Mouse (Mus musculus) olfactory bulb, adult 2 months (tissue): ENCODE data around the gene Tcea3. TPM values are rescaled to one million over a fixed set of nuclear protein-coding genes. Genes with fewer than 3 reads are reported as not detected.

Experiments
- H3K27ac ChIP-seq: fragments of 200-500 bp; 2 replicates; pipeline ENCODE4 v1.5.1; 2012; ENCODE audit warnings: low read depth, low read length; ENCODE audit not compliant: insufficient read depth
- H3K4me1 ChIP-seq: fragments of 200-500 bp; 2 replicates; pipeline ENCODE4 v1.6.1; 2012; ENCODE audit warnings: low read length; ENCODE audit not compliant: control insufficient read depth, insufficient read depth
- H3K4me3 ChIP-seq: fragments of 200-500 bp; 2 replicates; pipeline ENCODE4 v1.5.1; 2012; ENCODE audit warnings: mild to moderate bottlenecking, low read depth, low read length, moderate library complexity; ENCODE audit not compliant: insufficient read depth
- CTCF ChIP-seq: fragments of 200-500 bp; IDR thresholded peaks from 2 replicates; pipeline ENCODE4 v1.5.1; 2012; ENCODE audit warnings: low read depth, mild to moderate bottlenecking, low read length, moderate library complexity; ENCODE audit not compliant: insufficient read depth
- POLR2A ChIP-seq: fragments of 200-500 bp; IDR thresholded peaks from 2 replicates; pipeline ENCODE4 v1.6.1; 2012; ENCODE audit warnings: mild to moderate bottlenecking, low read depth, low read length, moderate library complexity; ENCODE audit not compliant: insufficient read depth
- WGBS: fragments of 180-500 bp; shearing (Covaris S2); methylation state at CpG from one replicate; pipeline ENCODE4 v1.1.7; 2018; 5-methylcytosine and 5-hydroxymethylcytosine counted together
- polyA plus RNA-seq: library from polyadenylated mRNA; stranded (reverse); fragments of >200 nt; gene quantifications from 2 replicates; pipeline ENCODE4 v1.2.4, GENCODE M21; 2012; ENCODE audit warnings: low replicate concordance; ENCODE audit not compliant: missing spikeins, insufficient read depth, insufficient read length

The Tcea3 gene
- polyA plus RNA-seq, 1 experiment: not detected

DNA sequence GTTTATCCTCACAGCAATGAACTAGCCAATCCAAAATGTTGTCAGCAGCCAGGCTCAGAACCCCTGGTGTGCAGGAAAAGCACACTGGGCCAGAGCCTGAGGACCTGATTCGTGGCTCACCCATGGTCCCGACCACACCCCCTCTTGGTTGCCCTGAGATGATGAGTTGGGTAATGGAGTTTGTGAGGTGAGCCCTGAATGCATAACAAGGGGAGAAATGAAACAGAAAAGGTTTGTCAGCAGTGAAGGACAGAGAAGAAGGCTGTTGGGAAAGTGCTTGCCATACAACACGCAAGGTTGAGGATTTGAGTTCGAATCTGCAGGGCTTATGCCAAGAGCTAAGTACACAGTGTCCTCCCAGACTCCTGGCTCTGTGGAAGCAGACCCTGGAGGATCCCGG, 1.8 kb upstream of the Tcea3 start:
- TF ChIP-seq POLR2A: no peak
- TF ChIP-seq CTCF: no peak
- Histone ChIP-seq H3K27ac (no peak overlapping the region), H3K4me3 (no peak overlapping the region), H3K4me1 (peaks cover 20% of the 10 kb centered on the region)
- 50% methylated on average over 5 of the region's 5 CpGs for WGBS

DNA sequence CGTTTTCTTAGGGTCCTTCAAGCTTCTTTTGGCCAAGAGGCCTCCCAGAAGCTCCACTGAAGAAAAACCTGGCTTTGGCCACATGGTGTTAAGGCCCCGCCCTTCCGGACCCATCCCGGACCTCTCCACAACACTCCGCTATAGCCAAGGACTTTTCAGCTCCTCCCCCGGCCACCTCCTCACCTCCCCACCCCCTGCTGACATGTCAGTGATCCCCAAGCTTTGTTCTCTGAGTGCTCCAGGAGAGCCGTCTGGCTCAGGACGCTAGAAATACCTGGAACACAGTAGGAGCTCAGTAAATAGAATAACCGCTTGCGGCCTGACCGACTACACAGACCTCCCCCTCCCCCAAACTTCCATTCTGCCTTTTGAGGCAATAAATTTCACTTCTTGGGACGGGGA, 960 bp upstream of the Tcea3 start:
- no peak for TF ChIP-seq POLR2A
- no peak for TF ChIP-seq CTCF
- H3K4me3 ChIP-seq: no peak overlapping the region
- peaks cover 20% of the 10 kb centered on the region for H3K4me1 ChIP-seq
- 12% methylated on average over 12 of the region's 12 CpGs for WGBS
- no peak overlapping the region for H3K27ac ChIP-seq

DNA sequence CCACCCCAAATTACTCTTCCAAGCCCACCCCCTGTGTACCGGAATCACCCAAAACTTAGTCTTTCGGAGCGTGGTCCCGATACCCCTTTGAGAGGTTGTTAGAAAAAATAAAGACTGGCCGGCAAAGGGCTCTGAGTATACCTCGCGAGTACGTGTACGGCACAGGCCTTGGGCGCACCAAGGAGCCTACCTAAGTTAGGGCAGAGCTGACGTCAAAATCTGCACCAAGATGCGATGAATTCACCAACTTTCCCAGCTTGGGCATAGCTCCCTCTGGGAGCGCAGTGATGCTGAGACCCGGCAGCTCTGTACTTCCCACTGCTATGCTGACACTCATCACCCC, 172 bp upstream of the Tcea3 start:
- WGBS: 5% methylated on average over 14 of the region's 14 CpGs
- TF ChIP-seq POLR2A: no peak
- no peak for TF ChIP-seq CTCF

DNA sequence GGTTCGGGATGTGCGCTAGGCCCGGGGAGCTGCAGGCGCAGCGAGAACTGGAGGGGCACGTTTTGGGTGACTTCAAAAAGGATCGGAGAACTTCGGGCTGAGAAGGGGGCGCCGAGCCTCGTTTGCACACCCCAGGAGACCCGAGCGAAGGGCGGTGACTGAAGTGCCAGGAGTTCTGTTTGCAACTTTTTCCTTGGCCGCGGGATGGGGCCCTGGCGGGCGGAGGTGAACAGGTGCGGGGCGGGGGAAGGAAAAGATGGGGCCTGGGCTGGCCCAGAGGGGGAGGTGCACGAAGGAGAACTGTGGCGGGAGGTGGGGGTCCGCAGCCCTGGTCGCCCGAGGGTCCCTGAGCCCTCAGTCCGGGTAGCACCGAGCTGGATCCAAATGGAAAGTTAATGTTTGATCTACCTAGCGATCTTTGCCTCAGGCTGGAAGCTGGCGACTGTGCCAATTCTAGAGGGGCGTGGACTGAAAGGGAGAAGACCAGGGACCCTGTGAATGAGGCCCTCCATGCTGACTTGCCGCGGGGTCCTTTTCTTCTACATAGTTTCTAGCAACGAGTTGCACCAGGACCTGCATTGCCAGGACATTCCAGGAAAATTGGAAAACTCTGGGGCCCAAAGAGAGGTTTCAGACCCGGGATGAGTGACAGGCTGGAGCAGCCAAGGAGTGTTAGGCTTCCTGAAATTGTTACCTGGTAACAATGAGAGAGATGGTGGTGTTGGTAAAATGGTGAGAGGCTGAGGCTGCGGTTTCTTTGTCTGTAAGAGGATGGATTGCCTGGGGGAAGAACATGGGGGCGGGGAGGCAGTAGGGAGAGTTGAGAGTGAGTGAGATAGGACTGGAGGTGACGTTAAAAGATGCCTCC, 1.2 kb downstream of the Tcea3 start:
- no peak for TF ChIP-seq POLR2A
- no peak for TF ChIP-seq CTCF
- H3K4me3 ChIP-seq: 0 out of 2 replicates have a peak overlapping the region, but pooled peaks have one; percentile 17
- H3K4me1 ChIP-seq: peaks cover 20% of the 10 kb centered on the region
- 5% methylated on average over 37 of the region's 37 CpGs for WGBS
- H3K27ac ChIP-seq: no peak overlapping the region

More for the DNA sequence above, 172 bp upstream of the Tcea3 start:
- no peak overlapping the region for H3K27ac ChIP-seq
- peaks cover 20% of the 10 kb centered on the region for H3K4me1 ChIP-seq
- peak overlapping the region; percentile 17; the same call in 1 of the 2 replicates for H3K4me3 ChIP-seq

DNA sequence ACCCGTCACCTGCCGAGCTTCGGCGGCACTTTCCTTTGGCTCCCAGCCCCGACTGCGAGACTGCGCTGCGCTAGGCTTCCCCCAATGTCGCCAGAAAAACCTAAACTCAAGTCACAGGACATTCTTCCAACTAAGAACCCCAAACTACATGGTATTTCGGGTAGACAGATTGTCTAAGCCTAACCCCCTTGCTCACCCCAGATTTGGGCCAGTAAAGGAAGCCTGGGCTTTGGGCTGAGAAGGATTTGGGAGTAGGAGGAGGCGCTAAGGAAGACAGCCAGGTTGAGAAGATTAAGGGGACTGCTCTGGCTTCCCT, 1.8 kb downstream of the Tcea3 start:
- Histone ChIP-seq H3K4me3 (no peak overlapping the region), H3K27ac (no peak overlapping the region), H3K4me1 (peaks cover 20% of the 10 kb centered on the region)
- TF ChIP-seq CTCF (no peak), POLR2A (no peak)
- WGBS: 35% methylated on average over 11 of the region's 11 CpGs

DNA sequence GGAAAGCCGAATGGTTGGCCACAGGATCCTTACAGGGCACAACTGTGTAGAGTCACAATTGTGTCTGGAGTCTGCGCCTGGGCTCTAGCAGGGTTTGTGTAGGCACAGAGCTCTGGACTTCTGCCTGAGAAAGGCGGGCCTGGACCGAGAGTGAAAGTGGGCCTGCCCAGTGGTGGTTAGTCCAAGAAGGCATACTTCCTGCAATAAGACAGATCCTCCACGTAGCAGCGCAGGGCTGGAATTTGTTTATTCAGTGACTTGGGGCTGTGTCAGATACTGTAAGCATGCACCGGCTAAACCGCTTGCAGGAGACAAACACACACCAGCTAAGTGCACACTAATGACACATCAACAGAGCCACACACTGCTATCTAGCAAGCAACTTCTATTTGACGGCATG, 2.3 kb downstream of the Tcea3 start:
- Histone ChIP-seq H3K4me3 (no peak overlapping the region), H3K4me1 (peaks cover 20% of the 10 kb centered on the region), H3K27ac (no peak overlapping the region)
- WGBS: 46% methylated on average over 9 of the region's 9 CpGs
- TF ChIP-seq POLR2A (no peak), CTCF (no peak)

DNA sequence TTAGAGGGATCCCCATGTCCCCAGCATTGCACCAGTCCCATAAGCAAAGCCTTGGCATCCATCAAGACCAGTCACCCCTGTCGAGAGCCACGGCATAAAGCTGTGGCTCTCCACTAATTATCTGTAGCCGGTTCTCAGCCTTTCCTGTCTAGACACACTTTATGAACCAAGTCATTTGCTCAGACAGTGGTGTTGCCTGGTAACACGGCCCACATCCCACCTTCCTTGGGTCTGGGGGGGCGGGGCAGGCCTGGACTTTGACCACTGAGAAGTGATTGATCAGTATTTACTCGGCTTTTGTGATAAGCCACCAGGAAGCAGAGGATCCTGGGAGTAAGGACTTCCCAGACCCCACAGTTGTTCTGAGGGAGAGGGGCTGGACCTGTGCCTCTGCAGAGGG, 8.4 kb downstream of the Tcea3 start:
- TF ChIP-seq POLR2A: no peak
- no peak for TF ChIP-seq CTCF
- WGBS: 72% methylated on average over 6 of the region's 6 CpGs
- Histone ChIP-seq H3K4me1 (peaks cover 4% of the 10 kb centered on the region; the same call in 1 of the 2 replicates), H3K4me3 (no peak overlapping the region), H3K27ac (no peak overlapping the region)

DNA sequence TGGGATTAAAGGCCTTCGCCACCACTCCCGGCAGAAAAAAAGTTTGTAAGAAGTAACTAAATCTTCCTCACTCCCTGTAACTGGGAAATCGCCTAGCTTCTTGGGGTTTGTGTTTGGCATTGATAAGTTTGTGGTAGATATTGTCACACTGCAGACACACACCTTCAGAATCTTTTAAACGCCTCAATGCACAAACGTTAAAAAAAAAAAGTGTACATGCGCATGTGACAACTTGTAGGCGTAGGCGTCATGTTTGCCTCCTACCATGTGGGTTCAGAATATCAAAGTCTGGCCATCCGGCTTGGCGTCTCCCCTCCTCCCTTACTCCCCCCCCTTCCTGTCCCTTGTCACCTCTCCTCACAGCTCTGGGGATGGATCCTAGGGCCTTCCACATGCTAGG, 9.2 kb downstream of the Tcea3 start:
- H3K4me3 ChIP-seq: no peak overlapping the region
- WGBS: 86% methylated on average over 10 of the region's 10 CpGs
- no peak for TF ChIP-seq CTCF
- TF ChIP-seq POLR2A: no peak
- H3K27ac ChIP-seq: no peak overlapping the region
- peaks cover 4% of the 10 kb centered on the region; the same call in 1 of the 2 replicates for H3K4me1 ChIP-seq

DNA sequence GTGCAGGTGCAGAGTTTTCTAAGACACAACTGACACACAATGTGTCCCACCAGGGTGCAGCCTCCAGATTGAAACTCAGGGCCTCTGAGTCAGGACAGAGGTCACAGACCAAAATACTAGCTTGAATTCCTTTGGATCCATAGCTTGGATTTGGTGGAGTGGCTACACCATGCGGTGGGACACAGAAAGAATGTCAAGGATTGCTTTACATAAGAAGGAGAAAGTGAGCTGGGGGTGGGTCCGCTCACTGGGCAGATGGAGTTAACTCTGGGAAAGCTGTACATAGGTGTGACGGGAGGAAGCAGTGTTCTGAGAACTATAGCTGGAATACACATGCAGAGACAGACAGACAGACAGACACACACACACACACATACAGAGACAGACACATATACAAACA, 12.4 kb downstream of the Tcea3 start:
- peaks cover 4% of the 10 kb centered on the region; the same call in 1 of the 2 replicates for H3K4me1 ChIP-seq
- no peak for TF ChIP-seq POLR2A
- TF ChIP-seq CTCF: no peak
- no peak overlapping the region for H3K4me3 ChIP-seq
- WGBS: 64% methylated on average over 3 of the region's 3 CpGs
- H3K27ac ChIP-seq: no peak overlapping the region
